Mouse (Mus musculus): ENCODE data around the gene 2310030G06Rik. TPM values are rescaled to one million over a fixed set of nuclear protein-coding genes. Genes with fewer than 3 reads are reported as not detected.
A peak's percentile ranks its signal among the peaks of the same experiment; 100 is the strongest.

Gene 2310030G06Rik
- total RNA-seq, 2 experiments from 2014 or later = 0.67 to 1.6 TPM

- DNase-seq = peak in 1 of 2 experiments; percentile 21
Measured at GRCm38 (mm10) chr9:50700921-50701691, 45.2 kb downstream of the 2310030G06Rik start.

GRCm38 (mm10) chr9:50698418-50699409, 47.6 kb downstream of the 2310030G06Rik start:
- peak; percentile 70 to 72 for DNase-seq

GRCm38 (mm10) chr9:50697706-50698041, 48.7 kb downstream of the 2310030G06Rik start:
- DNase-seq = peak; percentile 83 to 86

DNA sequence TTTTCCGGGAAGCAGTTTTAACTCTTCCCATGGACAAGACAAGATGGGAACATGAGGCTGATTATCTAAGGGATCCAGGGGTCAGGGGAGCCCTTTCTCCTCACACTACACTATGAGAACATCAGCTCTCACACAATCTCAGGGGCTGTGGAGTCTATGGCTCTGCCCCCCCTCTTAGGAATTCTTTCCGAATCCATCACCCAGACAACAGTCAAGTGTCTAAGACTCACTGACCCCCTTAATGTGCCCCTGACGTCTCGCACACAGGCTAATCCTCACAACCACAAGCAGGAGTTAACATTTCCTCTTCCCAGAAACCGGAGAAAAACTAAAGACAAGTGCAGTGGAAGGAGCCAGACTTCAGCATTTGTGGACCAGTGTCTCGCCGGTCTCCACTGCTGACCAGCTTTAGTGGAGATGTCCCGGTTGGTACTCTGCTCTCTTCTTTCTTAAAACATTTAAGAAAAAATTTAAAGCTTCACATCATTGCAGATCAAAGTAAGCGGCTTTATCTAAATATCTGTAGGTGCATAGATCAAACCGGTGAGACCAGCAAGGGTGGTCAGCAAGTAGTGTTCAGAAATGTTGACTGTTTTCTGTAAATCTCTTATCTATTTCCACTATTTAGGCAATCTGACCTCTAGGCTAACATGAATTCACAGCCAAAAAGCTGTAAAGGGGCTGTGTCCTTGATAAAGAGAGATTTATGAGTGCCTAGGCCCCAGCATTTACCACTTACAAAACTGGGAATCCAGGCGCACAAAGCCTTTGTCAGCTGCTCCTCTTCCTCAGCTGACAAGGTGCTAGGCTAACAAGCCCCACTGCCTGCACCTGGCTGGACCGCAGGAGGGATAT, 49.3 kb downstream of the 2310030G06Rik start:
- no peak for DNase-seq

DNA sequence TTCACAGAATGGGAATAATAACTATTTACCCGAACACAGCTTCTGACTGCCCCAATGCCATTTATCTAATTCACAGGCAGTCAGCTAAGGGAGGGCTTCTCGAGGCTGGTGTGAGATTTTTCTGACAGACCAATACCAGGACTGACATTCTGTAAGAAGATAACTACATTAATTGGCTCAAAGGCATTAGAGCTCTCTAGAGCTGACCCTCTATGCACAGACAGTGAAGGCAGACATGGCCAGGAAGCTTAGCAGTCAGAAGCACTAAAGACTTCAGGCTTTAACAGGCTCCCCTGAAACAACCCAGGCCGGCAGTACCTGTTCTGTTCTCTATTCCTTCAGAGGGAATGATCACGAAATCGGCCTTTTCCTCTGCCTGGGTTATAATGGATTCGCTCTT, 51.2 kb downstream of the 2310030G06Rik start:
- DNase-seq = no peak

GRCm38 (mm10) chr9:50693631-50694030, 52.7 kb downstream of the 2310030G06Rik start:
- DNase-seq = peak in 1 of 2 experiments; percentile 17

DNA sequence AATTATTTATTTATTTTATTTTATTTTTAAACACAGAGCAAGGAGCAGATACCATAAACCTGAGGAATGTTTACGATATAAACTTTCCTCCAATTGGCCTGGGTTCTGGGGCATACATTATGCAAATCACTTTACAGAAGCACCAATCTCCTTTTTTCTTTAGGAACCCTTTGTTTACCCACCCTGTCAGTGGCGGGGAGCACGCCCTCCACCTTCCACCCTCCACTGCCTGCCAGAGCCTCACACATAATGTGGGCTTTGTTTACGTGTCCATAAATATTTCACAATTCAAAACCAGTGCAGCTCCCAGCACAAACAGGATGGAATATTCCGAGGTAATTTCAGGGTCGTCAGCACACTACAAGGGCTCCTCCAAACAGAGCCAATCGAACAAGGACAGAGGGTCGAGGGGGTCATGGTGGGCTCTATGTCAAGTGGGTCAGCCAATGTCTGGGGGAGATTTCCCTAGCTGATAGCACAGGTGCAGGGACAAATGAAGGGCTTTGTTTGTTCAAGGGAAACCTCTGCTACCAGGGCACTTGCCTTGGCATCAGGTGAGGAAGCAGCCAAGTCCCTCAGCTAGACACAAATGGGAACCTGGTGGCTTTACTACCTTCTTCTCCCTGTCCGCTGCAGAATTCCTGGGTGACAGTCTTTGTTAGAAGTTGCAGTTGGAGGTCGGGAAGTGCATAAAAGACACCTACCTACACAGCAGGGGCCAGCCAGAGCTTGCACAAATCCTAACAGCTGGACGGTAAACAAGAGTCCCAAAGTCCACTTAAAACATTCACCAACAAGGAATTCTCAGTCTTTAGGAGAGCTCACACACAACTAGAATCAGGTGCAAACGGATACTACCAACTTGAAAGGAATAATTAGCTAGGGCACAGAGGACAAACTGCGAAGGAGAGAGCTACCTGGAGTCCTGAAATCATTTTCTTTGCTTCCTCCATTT, 53.4 kb downstream of the 2310030G06Rik start:
- DNase-seq = no peak

Other genes starting within 250 kb of the 2310030G06Rik start
- 10 to 100 TPM; 34.4 to 39.3 TPM for gene Pts, start 217.8 kb downstream of the 2310030G06Rik start, total RNA-seq (2021)
- gene Il18, start 191.7 kb downstream of the 2310030G06Rik start, total RNA-seq (2021) = 10 to 100 TPM; 24.4 to 26.7 TPM
- gene Bco2, start 191.4 kb downstream of the 2310030G06Rik start, total RNA-seq (2021) = 1 to 10 TPM; 2.7 to 4.0 TPM
- not detected for gene Tex12, start 185.2 kb downstream of the 2310030G06Rik start, total RNA-seq (2021)
- 100 to 1,000 TPM; 114 to 116 TPM for gene Sdhd, start 142.7 kb downstream of the 2310030G06Rik start, total RNA-seq (2021)
- gene Timm8b, start 142.6 kb downstream of the 2310030G06Rik start, total RNA-seq (2021) = 100 to 1,000 TPM; 238 to 241 TPM
- gene Pih1d2, start 129.2 kb downstream of the 2310030G06Rik start, total RNA-seq (2021) = 1 to 10 TPM; 2.2 to 3.0 TPM
- gene Nkapd1, start 129.1 kb downstream of the 2310030G06Rik start, total RNA-seq (2021) = 10 to 100 TPM; 18.3 to 22.7 TPM
- 100 to 1,000 TPM; 134 to 144 TPM for gene Dlat, start 86.8 kb downstream of the 2310030G06Rik start, total RNA-seq (2021)
- 10 to 100 TPM; 83.8 to 97.1 TPM for gene Dixdc1, start 7.0 kb downstream of the 2310030G06Rik start, total RNA-seq (2021)
- gene Cryab, start 4.8 kb upstream of the 2310030G06Rik start, total RNA-seq (2021) = 100 to 1,000 TPM; 153 to 161 TPM
- gene Hspb2, start 5.8 kb upstream of the 2310030G06Rik start, total RNA-seq (2021) = 1 to 10 TPM in 1 of 2 experiments, under 1 TPM in 1; 0.95 to 1.2 TPM
- gene Fdxacb1, start 21.7 kb upstream of the 2310030G06Rik start, total RNA-seq (2021) = 1 to 10 TPM; 5.4 to 6.4 TPM
- 10 to 100 TPM; 27.3 to 31.9 TPM for gene Alg9, start 28.5 kb upstream of the 2310030G06Rik start, total RNA-seq (2021)
- 10 to 100 TPM; 24.3 to 29.0 TPM for gene 1110032A03Rik, start 29.0 kb upstream of the 2310030G06Rik start, total RNA-seq (2021)
- 10 to 100 TPM; 17.4 to 18.5 TPM for gene Ppp2r1b, start 98.8 kb upstream of the 2310030G06Rik start, total RNA-seq (2021)

Data from layer of hippocampus, postnatal 36 days (tissue).